Mouse (Mus musculus) limb, embryonic 15.5 days (tissue): ENCODE measurements around the gene Wnt11. TPM values are rescaled to one million over a fixed set of nuclear protein-coding genes. Genes with fewer than 3 reads are reported as not detected.

Source experiments
- ATAC-seq: fragments of 200-750 bp; cut with Nextera tagmentation; 2 replicates; pipeline ENCODE4 v1.8.0; 2017; ENCODE audit warnings: low read depth, moderate TSS enrichment; ENCODE audit not compliant: insufficient number of reproducible peaks, low FRiP score, low TSS enrichment
- H3K27ac ChIP-seq: fragments of 300-500 bp; sonication (generic); 2 replicates; pipeline ENCODE4 v1.5.1; 2015; ENCODE audit warnings: moderate library complexity, mild to moderate bottlenecking, inconsistent platforms
- H3K27me3 ChIP-seq: fragments of 300-500 bp; sonication (generic); 2 replicates; pipeline ENCODE4 v1.6.1; 2015; ENCODE audit warnings: inconsistent platforms
- H3K36me3 ChIP-seq: fragments of 300-500 bp; sonication (generic); 2 replicates; pipeline ENCODE4 v1.6.1; 2015; ENCODE audit warnings: inconsistent platforms
- H3K4me1 ChIP-seq: fragments of 300-500 bp; sonication (generic); 2 replicates; pipeline ENCODE4 v1.6.1; 2015; ENCODE audit warnings: inconsistent platforms
- H3K4me2 ChIP-seq: fragments of 300-500 bp; sonication (generic); 2 replicates; pipeline ENCODE4 v1.6.1; 2015; ENCODE audit warnings: mild to moderate bottlenecking, inconsistent platforms
- H3K4me3 ChIP-seq: fragments of 300-500 bp; sonication (generic); 2 replicates; pipeline ENCODE4 v1.5.1; 2015; ENCODE audit warnings: mild to moderate bottlenecking, inconsistent platforms
- H3K9ac ChIP-seq: fragments of 300-500 bp; sonication (generic); 2 replicates; pipeline ENCODE4 v1.6.1; 2015; ENCODE audit warnings: inconsistent platforms
- H3K9me3 ChIP-seq: fragments of 300-500 bp; sonication (generic); 2 replicates; pipeline ENCODE4 v1.6.1; 2016; ENCODE audit warnings: inconsistent platforms
- WGBS: fragments of 180-500 bp; shearing (Covaris S2); methylation state at CpG from one replicate; pipeline ENCODE4 v1.1.7; 2015; 5-methylcytosine and 5-hydroxymethylcytosine counted together
- polyA plus RNA-seq: library from polyadenylated mRNA; unstranded; fragments of >200 nt; fragmentation: Nextera tagmentation; extraction: Ambion mirVana; gene quantifications from 2 replicates; pipeline ENCODE4 v1.2.1, GENCODE M21; 2015

Wnt11 gene
- polyA plus RNA-seq, 1 experiment from 2014 or later = 29.1 TPM

DNA sequence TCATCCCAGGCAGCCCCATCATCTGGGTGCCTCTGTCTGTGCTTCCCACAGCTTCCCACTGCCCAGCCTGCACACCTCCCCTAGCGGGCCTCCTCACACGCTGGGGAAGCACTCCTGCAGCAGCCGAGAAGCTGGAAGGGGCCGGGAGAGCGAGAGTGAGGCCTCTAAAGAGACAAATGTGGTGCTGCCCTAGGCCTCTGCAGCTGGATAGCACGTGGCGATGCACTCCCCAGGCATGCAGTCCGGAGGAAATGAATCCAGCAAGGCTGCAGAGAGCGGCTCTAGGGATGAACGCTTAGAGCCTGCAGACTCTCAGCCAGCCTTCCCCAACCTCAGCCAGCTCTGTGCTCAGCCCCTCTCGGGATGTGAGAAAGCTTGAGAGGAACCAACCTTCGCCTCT lies 35.9 kb downstream of the Wnt11 start:
- Histone ChIP-seq H3K4me1 (peaks cover 73% of the 10 kb centered on the region), H3K9me3 (no peaks in the 10 kb centered on the region), H3K27ac (peak overlapping the region; percentile 73), H3K27me3 (peaks cover 19% of the 10 kb centered on the region), H3K4me2 (no peak overlapping the region), H3K4me3 (no peak overlapping the region), H3K9ac (no peak overlapping the region), H3K36me3 (no peaks in the 10 kb centered on the region)
- ATAC-seq = no peak
- WGBS = 13% methylated on average over 12 of the region's 12 CpGs

GRCm38 (mm10) chr7:98871882-98872281 lies 37.0 kb downstream of the Wnt11 start:
- Histone ChIP-seq H3K9ac (no peak overlapping the region), H3K4me1 (peaks cover 76% of the 10 kb centered on the region), H3K4me3 (no peak overlapping the region), H3K27me3 (peaks cover 17% of the 10 kb centered on the region), H3K9me3 (no peaks in the 10 kb centered on the region), H3K4me2 (peak overlapping the region; percentile 12; the same call in 1 of the 2 replicates), H3K27ac (no peak overlapping the region), H3K36me3 (no peaks in the 10 kb centered on the region)
- WGBS = 37% methylated on average over 12 of the region's 12 CpGs
- no peak for ATAC-seq

GRCm38 (mm10) chr7:98873316-98873715 lies 38.4 kb downstream of the Wnt11 start:
- 86% methylated on average over 12 of the region's 12 CpGs for WGBS
- Histone ChIP-seq H3K9ac (no peak overlapping the region), H3K4me1 (peaks cover 72% of the 10 kb centered on the region), H3K4me3 (no peak overlapping the region), H3K36me3 (no peaks in the 10 kb centered on the region), H3K9me3 (no peaks in the 10 kb centered on the region), H3K27me3 (peaks cover 12% of the 10 kb centered on the region), H3K4me2 (no peak overlapping the region), H3K27ac (no peak overlapping the region)
- no peak for ATAC-seq

DNA sequence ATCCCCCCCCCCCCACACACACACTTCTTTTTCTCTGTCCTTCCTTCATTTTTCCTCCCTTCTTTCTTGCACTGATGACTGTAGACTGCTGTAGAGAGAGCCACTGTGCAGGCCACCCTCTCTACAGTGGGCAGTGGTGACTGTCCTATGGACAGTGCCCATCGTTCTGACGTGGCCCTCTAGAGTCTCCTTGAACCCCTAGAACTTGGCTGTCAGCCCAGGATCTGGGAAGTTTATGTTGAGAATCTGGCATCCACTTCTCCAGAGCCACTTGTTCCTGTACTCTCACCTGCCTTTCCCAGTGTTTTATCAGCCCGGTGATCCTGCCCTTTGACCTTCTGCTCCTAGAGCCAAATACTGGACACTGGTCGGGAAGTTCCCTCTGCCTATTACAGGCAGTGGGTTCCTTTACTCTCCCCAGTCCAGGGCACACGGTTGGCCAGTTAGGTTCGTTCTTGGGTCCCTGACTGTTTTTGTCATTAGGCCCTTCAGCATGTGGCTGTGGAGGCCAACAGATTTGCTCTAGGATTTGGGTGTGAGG lies 39.6 kb downstream of the Wnt11 start:
- Histone ChIP-seq H3K36me3 (no peaks in the 10 kb centered on the region), H3K4me1 (peaks cover 62% of the 10 kb centered on the region), H3K9ac (no peak overlapping the region), H3K9me3 (no peaks in the 10 kb centered on the region), H3K27ac (no peak overlapping the region), H3K4me3 (no peak overlapping the region), H3K27me3 (peaks cover 9% of the 10 kb centered on the region), H3K4me2 (no peak overlapping the region)
- WGBS = 41% methylated on average over 6 of the region's 6 CpGs
- ATAC-seq = no peak

DNA sequence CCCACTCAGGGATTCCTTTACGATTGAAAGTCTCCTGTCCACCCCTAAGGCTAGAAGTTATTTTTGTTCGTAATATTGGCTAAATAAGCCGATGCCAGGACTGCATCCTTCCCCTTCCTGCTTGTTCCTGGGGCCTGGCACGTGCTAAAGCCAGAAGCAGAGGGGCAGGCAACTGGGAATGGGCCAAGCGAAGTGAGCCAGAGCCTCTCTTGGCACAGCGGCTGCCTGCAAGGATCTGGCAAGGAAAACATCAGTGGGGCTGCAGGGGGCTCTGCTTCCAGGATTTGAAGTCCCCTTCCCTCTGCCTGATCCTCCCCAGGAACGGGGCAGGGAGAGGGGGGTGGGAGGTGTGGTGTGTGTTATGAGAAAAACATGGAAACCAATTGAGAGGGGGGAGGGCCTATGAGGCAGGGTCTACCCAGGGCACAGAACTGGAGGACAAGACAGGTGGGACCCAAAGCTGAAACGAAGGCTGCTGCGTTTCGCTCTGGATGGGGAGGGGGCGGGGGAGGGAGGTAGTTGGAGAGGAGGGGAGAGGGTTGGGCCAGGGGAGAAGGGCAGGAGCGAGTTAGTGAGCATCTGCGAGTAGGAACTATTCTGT lies 40.6 kb downstream of the Wnt11 start:
- H3K9me3 ChIP-seq = no peaks in the 10 kb centered on the region
- no peak for ATAC-seq
- H3K27ac ChIP-seq = 0 out of 2 replicates have a peak overlapping the region, but pooled peaks have one; percentile 47
- H3K9ac ChIP-seq = no peak overlapping the region
- H3K4me3 ChIP-seq = no peak overlapping the region
- H3K27me3 ChIP-seq = peaks cover 5% of the 10 kb centered on the region
- no peaks in the 10 kb centered on the region for H3K36me3 ChIP-seq
- WGBS = 15% methylated on average over 12 of the region's 13 CpGs
- peaks cover 53% of the 10 kb centered on the region for H3K4me1 ChIP-seq
- H3K4me2 ChIP-seq = peak overlapping the region; percentile 4; the same call in 1 of the 2 replicates

DNA sequence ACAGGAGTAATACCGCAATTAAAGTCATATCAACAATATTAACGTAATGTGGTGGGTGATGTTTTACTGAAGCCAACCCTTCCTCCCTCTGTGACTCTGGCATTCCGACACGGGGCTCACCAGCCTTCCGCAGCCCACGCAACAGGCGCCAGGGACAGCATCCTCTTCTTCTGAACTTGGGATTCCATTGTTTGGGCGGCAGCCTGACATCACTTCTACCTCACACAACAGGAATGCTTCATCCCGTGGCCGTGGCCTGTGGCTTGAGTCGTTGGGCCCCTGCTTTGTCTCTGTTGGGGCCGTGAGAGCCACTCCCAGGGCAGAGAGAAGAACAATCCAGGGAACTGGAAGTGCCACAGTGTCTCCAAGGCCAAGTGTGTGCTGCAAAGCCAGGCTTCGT lies 41.2 kb downstream of the Wnt11 start:
- no peak for ATAC-seq
- peaks cover 47% of the 10 kb centered on the region for H3K4me1 ChIP-seq
- H3K36me3 ChIP-seq = no peaks in the 10 kb centered on the region
- no peaks in the 10 kb centered on the region for H3K9me3 ChIP-seq
- H3K9ac ChIP-seq = no peak overlapping the region
- H3K4me2 ChIP-seq = 0 out of 2 replicates have a peak overlapping the region, but pooled peaks have one; percentile 4
- WGBS = 22% methylated on average over 13 of the region's 13 CpGs
- H3K27me3 ChIP-seq = peaks cover 4% of the 10 kb centered on the region
- H3K27ac ChIP-seq = peak overlapping the region; percentile 54; the same call in 1 of the 2 replicates
- H3K4me3 ChIP-seq = no peak overlapping the region

DNA sequence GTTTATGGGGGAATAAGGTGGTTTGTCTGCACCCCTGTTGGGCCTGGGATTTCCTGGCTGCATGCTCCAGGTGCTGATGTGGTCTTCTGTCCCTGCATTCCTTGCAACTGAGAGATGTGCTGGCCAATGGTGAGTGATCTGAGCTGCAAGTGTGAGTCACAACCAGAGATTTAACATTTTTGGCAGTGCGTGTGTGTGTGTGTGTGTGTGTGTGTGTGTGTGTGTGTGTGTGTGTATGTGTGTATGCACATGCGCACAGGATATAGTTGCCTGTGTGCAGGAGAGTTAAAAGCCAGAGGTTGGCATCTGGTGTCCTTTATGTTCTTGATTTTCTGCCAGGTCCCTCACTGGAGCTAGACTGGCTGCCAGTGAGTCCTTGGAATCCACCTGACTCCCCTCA lies 44.3 kb downstream of the Wnt11 start:
- no peak for ATAC-seq
- Histone ChIP-seq H3K36me3 (no peaks in the 10 kb centered on the region), H3K4me2 (no peak overlapping the region), H3K4me1 (peaks cover 32% of the 10 kb centered on the region), H3K4me3 (no peak overlapping the region), H3K9me3 (no peaks in the 10 kb centered on the region), H3K27me3 (no peaks in the 10 kb centered on the region), H3K27ac (no peak overlapping the region), H3K9ac (no peak overlapping the region)
- WGBS = 57% methylated on average over 2 of the region's 2 CpGs

GRCm38 (mm10) chr7:98881887-98882286 lies 47.0 kb downstream of the Wnt11 start:
- no peaks in the 10 kb centered on the region for H3K36me3 ChIP-seq
- H3K9me3 ChIP-seq = no peaks in the 10 kb centered on the region
- no peak overlapping the region for H3K4me3 ChIP-seq

DNA sequence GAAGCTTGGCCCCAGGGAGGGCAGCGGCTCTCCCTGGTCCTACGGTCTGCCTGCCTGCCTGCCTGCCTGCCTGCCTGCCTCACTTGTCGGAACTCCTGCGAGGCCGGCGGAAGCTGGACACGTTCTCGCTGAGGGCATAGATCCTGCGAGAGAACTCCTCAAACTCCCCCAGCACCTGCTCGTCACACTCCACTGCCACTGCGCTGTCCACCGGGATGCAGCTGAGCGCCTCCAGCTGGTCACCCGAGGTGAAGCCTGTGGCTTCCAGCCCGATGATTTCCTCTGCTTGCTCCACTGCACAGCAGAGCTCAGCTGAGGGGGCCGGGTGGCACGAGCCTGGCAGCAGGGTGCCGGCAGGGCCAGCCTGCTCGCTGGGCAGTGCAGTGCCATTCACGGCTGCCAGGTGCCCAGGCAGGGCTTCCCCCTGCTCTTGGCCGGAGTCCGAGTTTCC lies 52.9 kb downstream of the Wnt11 start:
- Histone ChIP-seq H3K9me3 (no peaks in the 10 kb centered on the region), H3K9ac (no peak overlapping the region), H3K36me3 (peaks cover 8% of the 10 kb centered on the region; the same call in 1 of the 2 replicates), H3K4me3 (no peak overlapping the region), H3K4me1 (peaks cover 28% of the 10 kb centered on the region), H3K4me2 (no peak overlapping the region), H3K27me3 (no peaks in the 10 kb centered on the region), H3K27ac (no peak overlapping the region)
- WGBS = 71% methylated on average over 22 of the region's 22 CpGs
- no peak for ATAC-seq

More at GRCm38 (mm10) chr7:98881887-98882286, 47.0 kb downstream of the Wnt11 start:
- ATAC-seq = no peak
- Histone ChIP-seq H3K9ac (no peak overlapping the region), H3K4me2 (no peak overlapping the region), H3K4me1 (peaks cover 11% of the 10 kb centered on the region), H3K27ac (no peak overlapping the region), H3K27me3 (no peaks in the 10 kb centered on the region)
- 60% methylated on average over 4 of the region's 4 CpGs for WGBS

- Histone ChIP-seq H3K9me3 (no peaks in the 10 kb centered on the region), H3K4me2 (no peak overlapping the region), H3K4me1 (peaks cover 29% of the 10 kb centered on the region), H3K9ac (no peak overlapping the region), H3K27ac (no peak overlapping the region), H3K36me3 (peaks cover 8% of the 10 kb centered on the region; the same call in 1 of the 2 replicates), H3K4me3 (no peak overlapping the region), H3K27me3 (no peaks in the 10 kb centered on the region; the same call in 1 of the 2 replicates)
- no peak for ATAC-seq
- 49% methylated on average over 5 of the region's 5 CpGs for WGBS
Observed at GRCm38 (mm10) chr7:98888810-98889209, 53.9 kb downstream of the Wnt11 start.

DNA sequence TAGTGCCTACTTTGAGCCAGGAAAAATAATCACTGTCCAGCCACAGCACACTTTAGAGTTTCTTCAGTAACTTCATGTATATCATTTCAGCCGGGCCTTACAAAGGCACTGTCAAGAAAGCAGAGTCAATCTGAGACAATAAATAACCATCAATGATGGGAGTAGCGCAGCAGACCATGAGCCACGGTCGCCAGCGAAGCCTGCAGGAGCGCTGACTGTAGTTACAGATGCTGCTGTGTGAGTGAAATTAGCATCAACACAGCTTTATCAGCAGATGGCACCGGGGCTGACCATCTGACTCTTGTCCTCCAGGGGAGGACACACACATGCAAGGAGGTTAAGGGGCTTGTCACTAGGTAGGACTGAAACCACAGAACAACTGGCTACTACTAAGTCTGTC lies 54.3 kb downstream of the Wnt11 start:
- H3K4me1 ChIP-seq = peaks cover 32% of the 10 kb centered on the region
- H3K4me3 ChIP-seq = no peak overlapping the region
- H3K27me3 ChIP-seq = no peaks in the 10 kb centered on the region; the same call in 1 of the 2 replicates
- H3K9me3 ChIP-seq = no peaks in the 10 kb centered on the region
- no peak for ATAC-seq
- H3K27ac ChIP-seq = no peak overlapping the region
- WGBS = 63% methylated on average over 7 of the region's 7 CpGs
- H3K4me2 ChIP-seq = no peak overlapping the region
- H3K9ac ChIP-seq = no peak overlapping the region
- H3K36me3 ChIP-seq = peaks cover 8% of the 10 kb centered on the region; the same call in 1 of the 2 replicates

DNA sequence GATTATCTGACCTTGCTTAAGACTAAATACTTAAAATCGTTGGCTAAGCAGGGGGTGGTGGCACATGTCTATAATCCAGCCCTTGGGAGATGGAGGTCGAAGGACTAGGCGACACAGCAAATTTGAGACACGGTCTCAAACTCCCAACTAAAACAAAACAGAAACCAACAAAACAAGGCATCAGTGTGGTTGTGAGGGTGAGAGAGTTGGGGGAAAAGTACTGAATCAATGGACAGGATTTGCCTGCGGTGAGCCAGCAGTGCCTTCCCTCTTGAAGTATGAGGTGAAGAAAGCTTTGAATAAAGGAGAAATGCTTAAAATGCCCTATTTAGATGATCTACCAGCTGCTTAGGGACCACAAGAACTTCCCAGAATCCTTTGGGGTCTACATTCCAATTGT lies 58.2 kb downstream of the Wnt11 start:
- Histone ChIP-seq H3K4me3 (no peak overlapping the region), H3K4me1 (peaks cover 57% of the 10 kb centered on the region), H3K9ac (no peak overlapping the region), H3K9me3 (no peaks in the 10 kb centered on the region), H3K27me3 (no peaks in the 10 kb centered on the region; the same call in 1 of the 2 replicates), H3K36me3 (peaks cover 1% of the 10 kb centered on the region; the same call in 1 of the 2 replicates), H3K27ac (no peak overlapping the region), H3K4me2 (no peak overlapping the region)
- 81% methylated on average over 5 of the region's 5 CpGs for WGBS
- no peak for ATAC-seq
